Mouse (Mus musculus): Measurements from ENCODE around the gene Tmem9. TPM values are rescaled to one million over a fixed set of nuclear protein-coding genes. Genes with fewer than 3 reads are reported as not detected.

Gene Tmem9
- 188 and 207 TPM in 2 replicates for polyA plus RNA-seq (2015; fragmentation: Nextera tagmentation; extraction: Ambion mirVana)

DNA sequence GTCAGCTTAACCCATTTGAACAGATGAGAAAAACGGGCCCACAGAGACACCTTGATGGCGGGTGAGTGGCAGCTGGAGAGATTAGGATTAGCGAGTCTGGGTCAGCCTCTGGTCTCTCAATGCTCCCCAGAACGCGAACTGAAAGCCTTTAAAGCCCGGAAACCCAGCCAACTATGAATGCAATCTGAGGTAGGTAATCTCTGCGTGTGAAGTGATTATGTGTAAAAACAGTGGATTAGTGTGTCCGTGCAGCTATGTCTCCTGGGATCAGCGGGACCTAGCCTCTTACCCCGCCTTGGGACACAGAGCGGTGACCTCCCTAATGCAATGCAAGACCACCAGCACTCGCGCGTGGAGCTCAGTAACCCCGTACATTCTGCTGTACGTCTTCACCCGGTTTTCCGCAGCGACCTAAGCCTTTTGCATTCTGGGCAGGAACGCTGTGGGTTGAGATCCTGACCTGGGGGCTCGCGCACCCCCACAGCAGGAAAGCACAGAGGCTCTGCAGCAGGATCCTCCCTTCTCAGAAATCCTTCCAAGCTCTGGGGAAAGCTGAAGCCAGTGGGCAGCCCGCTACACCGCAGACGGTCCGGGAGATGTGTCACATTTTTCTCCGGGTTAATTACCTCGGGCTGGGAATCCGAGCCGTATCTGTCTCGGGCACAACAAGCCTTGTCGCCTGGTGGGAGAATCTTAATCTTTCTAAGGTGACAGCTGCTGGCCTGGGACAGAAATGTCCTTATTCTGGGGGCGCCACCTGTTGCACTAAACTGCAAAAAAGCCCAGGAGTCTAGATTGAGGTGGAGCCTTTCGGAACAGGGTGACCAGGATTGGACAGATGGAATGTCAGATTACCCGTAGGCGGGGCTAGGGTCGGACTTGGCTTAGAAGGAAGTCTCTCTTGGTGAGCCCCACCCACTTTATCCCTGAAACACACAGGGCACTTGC, at the start of gene Tmem9:
Tmem9 (plus strand) TSS at position 940 of the 948 bp plus-strand sequence.
- no peaks in the 10 kb centered on the region for H3K36me3 ChIP-seq (ENCODE audit: control insufficient read depth, insufficient read depth, low read length)
- no peaks in the 10 kb centered on the region; the same call in 1 of the 2 replicates for H3K27me3 ChIP-seq (replicated peaks; ENCODE audit: control insufficient read depth, insufficient read depth, low read length)
- no peaks in the 10 kb centered on the region for H3K9me3 ChIP-seq (ENCODE audit: control insufficient read depth, low read length)
- H3K4me3 ChIP-seq (ENCODE audit: low read length) = peak within 1 kb of the TSS; percentile 37
- H3K27ac ChIP-seq (ENCODE audit: low read depth, low read length) = no peak within 1 kb of the TSS
- 3% methylated on average over 37 of the region's 37 CpGs for WGBS
- H3K4me2 ChIP-seq (ENCODE audit: low read length) = peak within 1 kb of the TSS; percentile 69
- peak; percentile 89 for ATAC-seq
- peak within 1 kb of the TSS; percentile 50 for H3K9ac ChIP-seq (ENCODE audit: low read depth, low read length)
- peaks cover 7% of the 10 kb centered on the region for H3K4me1 ChIP-seq (ENCODE audit: control insufficient read depth, insufficient read depth, low read depth, low read length)

- Histone ChIP-seq H3K27me3 (replicated peaks; ENCODE audit: control insufficient read depth, insufficient read depth, low read length) (no peaks in the 10 kb centered on the region), H3K4me3 (ENCODE audit: low read length) (no peak overlapping the region), H3K4me2 (ENCODE audit: low read length) (no peak overlapping the region), H3K36me3 (ENCODE audit: control insufficient read depth, insufficient read depth, low read length) (no peaks in the 10 kb centered on the region), H3K27ac (ENCODE audit: low read depth, low read length) (no peak overlapping the region), H3K4me1 (ENCODE audit: control insufficient read depth, insufficient read depth, low read depth, low read length) (no peaks in the 10 kb centered on the region), H3K9ac (ENCODE audit: low read depth, low read length) (no peak overlapping the region), H3K9me3 (ENCODE audit: control insufficient read depth, low read length) (no peaks in the 10 kb centered on the region)
- ATAC-seq = peak; percentile 63; the same call in 1 of the 2 replicates
- 46% methylated on average over 4 of the region's 4 CpGs for WGBS
These were observed 49.5 kb upstream of the Tmem9 start for GRCm38 (mm10) chr1:135958483-135958882.

GRCm38 (mm10) chr1:135963177-135963576, 44.8 kb upstream of the Tmem9 start:
- Histone ChIP-seq H3K4me2 (ENCODE audit: low read length) (no peak overlapping the region), H3K9ac (ENCODE audit: low read depth, low read length) (no peak overlapping the region), H3K36me3 (ENCODE audit: control insufficient read depth, insufficient read depth, low read length) (no peaks in the 10 kb centered on the region), H3K27ac (ENCODE audit: low read depth, low read length) (no peak overlapping the region), H3K4me3 (ENCODE audit: low read length) (no peak overlapping the region), H3K9me3 (ENCODE audit: control insufficient read depth, low read length) (no peaks in the 10 kb centered on the region), H3K4me1 (ENCODE audit: control insufficient read depth, insufficient read depth, low read depth, low read length) (no peaks in the 10 kb centered on the region), H3K27me3 (replicated peaks; ENCODE audit: control insufficient read depth, insufficient read depth, low read length) (no peaks in the 10 kb centered on the region)
- WGBS = 62% methylated on average over 5 of the region's 5 CpGs
- no peak for ATAC-seq

DNA sequence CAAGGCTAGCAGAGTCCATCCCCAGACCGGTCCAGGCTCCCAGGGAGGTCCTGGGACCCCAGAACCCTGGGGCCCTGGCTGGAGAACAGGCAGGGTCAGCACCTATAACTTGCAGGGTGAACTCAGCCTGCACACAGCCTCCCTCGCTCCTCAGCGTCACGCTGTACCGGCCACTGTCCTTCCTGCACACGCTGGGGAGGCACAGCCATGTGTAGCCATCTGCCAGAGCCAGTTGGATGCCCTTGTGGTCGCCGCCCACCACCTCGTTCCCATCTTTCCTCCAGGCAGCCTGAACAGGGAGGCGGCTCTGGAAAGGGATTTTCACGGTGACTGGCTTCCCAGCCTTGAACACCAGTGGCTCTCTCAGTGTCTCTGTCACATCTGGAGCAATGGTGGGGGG, 43.4 kb upstream of the Tmem9 start:
- no peak overlapping the region for H3K9ac ChIP-seq (ENCODE audit: low read depth, low read length)
- no peaks in the 10 kb centered on the region for H3K27me3 ChIP-seq (replicated peaks; ENCODE audit: control insufficient read depth, insufficient read depth, low read length)
- H3K27ac ChIP-seq (ENCODE audit: low read depth, low read length) = no peak overlapping the region
- no peaks in the 10 kb centered on the region for H3K4me1 ChIP-seq (ENCODE audit: control insufficient read depth, insufficient read depth, low read depth, low read length)
- H3K9me3 ChIP-seq (ENCODE audit: control insufficient read depth, low read length) = no peaks in the 10 kb centered on the region
- ATAC-seq = no peak
- no peaks in the 10 kb centered on the region for H3K36me3 ChIP-seq (ENCODE audit: control insufficient read depth, insufficient read depth, low read length)
- no peak overlapping the region for H3K4me2 ChIP-seq (ENCODE audit: low read length)
- H3K4me3 ChIP-seq (ENCODE audit: low read length) = no peak overlapping the region
- 67% methylated on average over 11 of the region's 11 CpGs for WGBS

- Histone ChIP-seq H3K9me3 (ENCODE audit: control insufficient read depth, low read length) (no peaks in the 10 kb centered on the region), H3K4me1 (ENCODE audit: control insufficient read depth, insufficient read depth, low read depth, low read length) (no peaks in the 10 kb centered on the region), H3K9ac (ENCODE audit: low read depth, low read length) (no peak overlapping the region), H3K4me2 (ENCODE audit: low read length) (no peak overlapping the region), H3K27me3 (replicated peaks; ENCODE audit: control insufficient read depth, insufficient read depth, low read length) (no peaks in the 10 kb centered on the region), H3K36me3 (ENCODE audit: control insufficient read depth, insufficient read depth, low read length) (no peaks in the 10 kb centered on the region), H3K27ac (ENCODE audit: low read depth, low read length) (no peak overlapping the region), H3K4me3 (ENCODE audit: low read length) (no peak overlapping the region)
- no peak for ATAC-seq
- 80% methylated on average over 4 of the region's 4 CpGs for WGBS
These were observed 40.2 kb upstream of the Tmem9 start for GRCm38 (mm10) chr1:135967739-135968138.

- no peak for ATAC-seq
- Histone ChIP-seq H3K4me1 (ENCODE audit: control insufficient read depth, insufficient read depth, low read depth, low read length) (no peaks in the 10 kb centered on the region), H3K27me3 (replicated peaks; ENCODE audit: control insufficient read depth, insufficient read depth, low read length) (no peaks in the 10 kb centered on the region), H3K4me3 (ENCODE audit: low read length) (no peak overlapping the region), H3K9me3 (ENCODE audit: control insufficient read depth, low read length) (no peaks in the 10 kb centered on the region), H3K9ac (ENCODE audit: low read depth, low read length) (no peak overlapping the region), H3K36me3 (ENCODE audit: control insufficient read depth, insufficient read depth, low read length) (no peaks in the 10 kb centered on the region), H3K27ac (ENCODE audit: low read depth, low read length) (no peak overlapping the region), H3K4me2 (ENCODE audit: low read length) (no peak overlapping the region)
- 53% methylated on average over 2 of the region's 2 CpGs for WGBS
These were observed 37.5 kb upstream of the Tmem9 start for GRCm38 (mm10) chr1:135970486-135970885.

DNA sequence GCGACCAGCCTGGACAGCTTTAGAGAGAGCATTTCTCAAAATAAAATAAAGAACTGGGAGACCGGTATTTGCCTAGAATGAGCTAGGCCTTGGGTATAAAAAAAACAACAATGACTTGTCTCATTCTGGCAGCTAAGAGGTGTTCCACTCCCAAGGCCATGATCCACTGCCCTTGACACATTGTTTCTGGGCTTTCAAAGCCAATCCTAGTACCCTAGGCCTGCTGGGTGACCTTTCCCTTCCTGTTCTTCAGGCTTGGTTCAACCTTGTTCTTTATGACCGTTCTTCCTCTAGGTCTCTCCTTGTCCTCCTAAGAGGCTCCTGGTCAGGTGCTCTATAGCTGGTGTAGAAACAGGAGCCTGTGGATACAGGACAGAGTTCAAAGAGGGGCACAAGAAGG, 35.4 kb upstream of the Tmem9 start:
- no peaks in the 10 kb centered on the region for H3K9me3 ChIP-seq (ENCODE audit: control insufficient read depth, low read length)
- no peaks in the 10 kb centered on the region for H3K27me3 ChIP-seq (replicated peaks; ENCODE audit: control insufficient read depth, insufficient read depth, low read length)
- no peaks in the 10 kb centered on the region for H3K4me1 ChIP-seq (ENCODE audit: control insufficient read depth, insufficient read depth, low read depth, low read length)
- no peak overlapping the region for H3K4me3 ChIP-seq (ENCODE audit: low read length)
- H3K9ac ChIP-seq (ENCODE audit: low read depth, low read length) = no peak overlapping the region
- H3K4me2 ChIP-seq (ENCODE audit: low read length) = no peak overlapping the region
- H3K27ac ChIP-seq (ENCODE audit: low read depth, low read length) = no peak overlapping the region
- 95% methylated on average over 3 of the region's 3 CpGs for WGBS
- no peak for ATAC-seq
- H3K36me3 ChIP-seq (ENCODE audit: control insufficient read depth, insufficient read depth, low read length) = no peaks in the 10 kb centered on the region

DNA sequence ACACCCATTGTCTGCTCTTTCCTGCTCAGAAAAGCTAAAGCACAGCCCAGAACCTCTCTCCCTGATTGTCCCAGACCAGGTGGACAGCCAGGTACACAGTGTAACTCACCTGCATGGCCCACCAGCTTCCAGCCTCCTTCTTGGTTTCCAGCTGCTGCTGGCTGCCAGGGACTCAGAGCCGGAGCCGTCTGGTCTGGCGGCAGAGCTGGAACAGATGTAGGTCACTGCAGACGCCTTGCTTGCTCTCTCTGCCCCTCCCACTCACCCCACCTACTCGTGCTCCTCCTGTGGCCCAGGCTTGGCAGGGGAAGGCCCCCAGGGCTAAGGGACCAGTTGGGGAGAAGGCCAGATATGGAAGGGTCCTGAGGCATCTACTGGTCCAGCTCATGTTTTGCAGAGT, 23.8 kb upstream of the Tmem9 start:
- no peak overlapping the region for H3K4me2 ChIP-seq (ENCODE audit: low read length)
- H3K9ac ChIP-seq (ENCODE audit: low read depth, low read length) = no peak overlapping the region
- 52% methylated on average over 5 of the region's 5 CpGs for WGBS
- H3K4me1 ChIP-seq (ENCODE audit: control insufficient read depth, insufficient read depth, low read depth, low read length) = no peaks in the 10 kb centered on the region
- no peak for ATAC-seq
- no peaks in the 10 kb centered on the region for H3K36me3 ChIP-seq (ENCODE audit: control insufficient read depth, insufficient read depth, low read length)
- no peak overlapping the region for H3K4me3 ChIP-seq (ENCODE audit: low read length)
- no peaks in the 10 kb centered on the region for H3K9me3 ChIP-seq (ENCODE audit: control insufficient read depth, low read length)
- H3K27ac ChIP-seq (ENCODE audit: low read depth, low read length) = no peak overlapping the region
- H3K27me3 ChIP-seq (replicated peaks; ENCODE audit: control insufficient read depth, insufficient read depth, low read length) = no peaks in the 10 kb centered on the region

GRCm38 (mm10) chr1:135989876-135990275, 18.1 kb upstream of the Tmem9 start:
- Histone ChIP-seq H3K27me3 (replicated peaks; ENCODE audit: control insufficient read depth, insufficient read depth, low read length) (no peaks in the 10 kb centered on the region), H3K4me1 (ENCODE audit: control insufficient read depth, insufficient read depth, low read depth, low read length) (no peaks in the 10 kb centered on the region), H3K4me2 (ENCODE audit: low read length) (no peak overlapping the region), H3K4me3 (ENCODE audit: low read length) (no peak overlapping the region), H3K9me3 (ENCODE audit: control insufficient read depth, low read length) (no peaks in the 10 kb centered on the region), H3K9ac (ENCODE audit: low read depth, low read length) (no peak overlapping the region), H3K36me3 (ENCODE audit: control insufficient read depth, insufficient read depth, low read length) (no peaks in the 10 kb centered on the region), H3K27ac (ENCODE audit: low read depth, low read length) (no peak overlapping the region)
- ATAC-seq = no peak

Measured in hindbrain, embryonic 16.5 days (tissue).